Mouse (Mus musculus): ENCODE results near the gene Fblim1. TPM values are rescaled to one million over a fixed set of nuclear protein-coding genes. Genes with fewer than 3 reads are reported as not detected.

Gene Fblim1
- polyA plus RNA-seq, 1 experiment, result 9.3 TPM

GRCm38 (mm10) chr4:141616811-141617210 lies 10.9 kb upstream of the Fblim1 start:
- 76% methylated on average over 6 of the region's 6 CpGs for WGBS
- TF ChIP-seq CTCF (IDR thresholded peaks at IDR 0.05; ENCODE audit: control insufficient read depth, insufficient read depth, low read length) (no peak), POLR2A (IDR thresholded peaks at IDR 0.05; ENCODE audit: borderline replicate concordance, control insufficient read depth, low read depth, low read length) (no peak)
- Histone ChIP-seq H3K27ac (ENCODE audit: control insufficient read depth, insufficient read depth, low read depth, low read length, poor library complexity) (no peak overlapping the region), H3K4me3 (replicated peaks; ENCODE audit: control insufficient read depth, low read depth, low read length) (no peak overlapping the region), H3K4me1 (ENCODE audit: control insufficient read depth, insufficient read depth, low read length) (peaks cover 2% of the 10 kb centered on the region; the same call in 1 of the 2 replicates)

DNA sequence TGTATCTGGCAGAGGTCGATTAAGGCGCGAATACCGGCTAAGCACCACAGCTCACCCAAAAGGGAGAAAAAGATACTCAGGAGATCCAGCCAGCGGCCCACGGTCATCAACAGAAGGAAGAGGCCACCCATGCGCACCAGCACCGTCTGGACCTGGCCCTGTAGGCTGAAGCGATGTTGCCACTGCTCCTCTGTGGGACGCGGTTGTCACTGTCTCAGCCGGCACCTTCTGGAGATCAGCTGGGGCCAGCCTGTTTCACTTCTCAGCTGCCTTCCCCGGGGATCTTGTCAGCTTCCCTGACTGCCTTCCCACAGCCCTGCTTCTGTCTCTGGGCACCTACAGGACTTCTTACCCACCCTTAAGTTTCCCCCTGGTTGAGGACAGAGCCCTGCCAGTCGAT lies 9.1 kb upstream of the Fblim1 start:
- WGBS, result 83% methylated on average over 14 of the region's 14 CpGs
- TF ChIP-seq POLR2A (IDR thresholded peaks at IDR 0.05; ENCODE audit: borderline replicate concordance, control insufficient read depth, low read depth, low read length) (no peak), CTCF (IDR thresholded peaks at IDR 0.05; ENCODE audit: control insufficient read depth, insufficient read depth, low read length) (no peak)
- Histone ChIP-seq H3K27ac (ENCODE audit: control insufficient read depth, insufficient read depth, low read depth, low read length, poor library complexity) (no peak overlapping the region), H3K4me3 (replicated peaks; ENCODE audit: control insufficient read depth, low read depth, low read length) (no peak overlapping the region), H3K4me1 (ENCODE audit: control insufficient read depth, insufficient read depth, low read length) (peaks cover 2% of the 10 kb centered on the region; the same call in 1 of the 2 replicates)

DNA sequence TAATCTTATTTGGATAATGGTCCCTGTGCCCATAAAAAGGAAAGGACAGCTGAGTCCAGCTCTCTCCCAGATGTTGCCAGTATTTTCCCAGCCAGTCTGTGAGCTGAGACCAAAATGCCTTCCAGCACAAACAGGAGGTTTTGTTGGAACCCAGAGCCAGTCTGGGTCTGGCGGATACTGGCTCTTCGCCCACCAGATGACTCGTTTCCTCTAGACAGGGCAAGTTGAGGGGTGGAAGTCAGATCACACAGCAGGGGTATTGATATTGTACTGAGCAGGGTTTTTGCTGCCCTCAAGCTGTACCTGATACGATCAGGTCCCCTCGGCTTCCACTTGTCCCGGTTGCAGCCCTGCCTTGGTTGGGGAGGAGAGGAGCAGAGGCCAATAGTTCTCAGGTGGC lies 3.6 kb upstream of the Fblim1 start:
- no peak overlapping the region for H3K27ac ChIP-seq (ENCODE audit: control insufficient read depth, insufficient read depth, low read depth, low read length, poor library complexity)
- 45% methylated on average over 6 of the region's 6 CpGs for WGBS
- TF ChIP-seq CTCF (IDR thresholded peaks at IDR 0.05; ENCODE audit: control insufficient read depth, insufficient read depth, low read length) (no peak), POLR2A (IDR thresholded peaks at IDR 0.05; ENCODE audit: borderline replicate concordance, control insufficient read depth, low read depth, low read length) (no peak)
- H3K4me1 ChIP-seq (ENCODE audit: control insufficient read depth, insufficient read depth, low read length), result no peaks in the 10 kb centered on the region; the same call in 1 of the 2 replicates
- no peak overlapping the region for H3K4me3 ChIP-seq (replicated peaks; ENCODE audit: control insufficient read depth, low read depth, low read length)

DNA sequence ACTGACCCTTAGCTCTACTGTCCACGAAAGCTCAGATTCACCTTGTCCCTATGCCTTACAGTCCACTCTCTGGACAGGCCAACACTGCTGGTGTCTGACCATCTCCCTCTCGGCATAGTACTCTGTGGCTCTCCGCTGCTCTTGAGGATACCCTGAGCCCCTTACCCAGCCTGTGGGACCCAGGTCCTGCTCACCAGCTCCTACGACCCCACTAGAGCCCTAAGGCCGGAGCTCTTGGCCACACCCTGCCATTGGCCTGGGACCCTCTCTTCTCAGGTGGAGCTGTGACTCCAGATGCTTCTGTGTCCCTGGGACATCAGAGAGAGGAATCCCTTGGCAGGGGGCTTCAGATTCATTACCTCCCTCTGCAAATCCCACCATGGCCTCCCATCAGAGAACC lies 475 bp downstream of the Fblim1 start:
- Histone ChIP-seq H3K27ac (ENCODE audit: control insufficient read depth, insufficient read depth, low read depth, low read length, poor library complexity) (no peak overlapping the region; the same call in 1 of the 2 replicates), H3K4me1 (ENCODE audit: control insufficient read depth, insufficient read depth, low read length) (no peaks in the 10 kb centered on the region; the same call in 1 of the 2 replicates), H3K4me3 (replicated peaks; ENCODE audit: control insufficient read depth, low read depth, low read length) (no peak overlapping the region)
- TF ChIP-seq CTCF (IDR thresholded peaks at IDR 0.05; ENCODE audit: control insufficient read depth, insufficient read depth, low read length), result no peak
- TF ChIP-seq POLR2A (IDR thresholded peaks at IDR 0.05; ENCODE audit: borderline replicate concordance, control insufficient read depth, low read depth, low read length), result no peak
- 83% methylated on average over 5 of the region's 5 CpGs for WGBS

DNA sequence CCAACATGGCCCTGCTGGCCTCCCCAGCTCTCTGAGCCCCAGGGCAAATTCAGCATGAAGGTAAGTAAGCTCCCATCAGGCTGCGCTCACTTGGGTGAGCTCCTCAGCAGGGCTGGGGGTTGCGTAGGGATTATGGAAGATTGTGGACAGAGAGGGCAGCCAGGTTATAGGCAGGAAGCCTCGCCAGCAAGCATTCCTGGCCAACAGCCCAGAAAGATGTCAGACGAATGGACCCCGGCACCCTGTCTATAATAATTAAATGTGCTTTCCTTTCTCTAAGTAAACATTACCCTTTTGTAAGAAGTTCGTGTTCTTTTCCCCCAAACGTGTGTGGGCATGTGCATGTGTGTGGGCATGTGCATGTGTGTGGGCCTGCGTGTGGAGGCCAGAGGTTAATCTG lies 1.4 kb downstream of the Fblim1 start:
- H3K27ac ChIP-seq (ENCODE audit: control insufficient read depth, insufficient read depth, low read depth, low read length, poor library complexity), result no peak overlapping the region

GRCm38 (mm10) chr4:141603921-141604320 lies 2.0 kb downstream of the Fblim1 start:
- Histone ChIP-seq H3K27ac (ENCODE audit: control insufficient read depth, insufficient read depth, low read depth, low read length, poor library complexity) (no peak overlapping the region), H3K4me3 (replicated peaks; ENCODE audit: control insufficient read depth, low read depth, low read length) (no peak overlapping the region), H3K4me1 (ENCODE audit: control insufficient read depth, insufficient read depth, low read length) (no peaks in the 10 kb centered on the region; the same call in 1 of the 2 replicates)
- 71% methylated on average over 4 of the region's 4 CpGs for WGBS
- TF ChIP-seq POLR2A (IDR thresholded peaks at IDR 0.05; ENCODE audit: borderline replicate concordance, control insufficient read depth, low read depth, low read length), result no peak
- TF ChIP-seq CTCF (IDR thresholded peaks at IDR 0.05; ENCODE audit: control insufficient read depth, insufficient read depth, low read length), result no peak

More for the DNA sequence above, 1.4 kb downstream of the Fblim1 start:
- 74% methylated on average over 8 of the region's 8 CpGs for WGBS
- TF ChIP-seq CTCF (IDR thresholded peaks at IDR 0.05; ENCODE audit: control insufficient read depth, insufficient read depth, low read length), result no peak
- no peak for TF ChIP-seq POLR2A (IDR thresholded peaks at IDR 0.05; ENCODE audit: borderline replicate concordance, control insufficient read depth, low read depth, low read length)
- H3K4me1 ChIP-seq (ENCODE audit: control insufficient read depth, insufficient read depth, low read length), result no peaks in the 10 kb centered on the region; the same call in 1 of the 2 replicates
- no peak overlapping the region for H3K4me3 ChIP-seq (replicated peaks; ENCODE audit: control insufficient read depth, low read depth, low read length)

DNA sequence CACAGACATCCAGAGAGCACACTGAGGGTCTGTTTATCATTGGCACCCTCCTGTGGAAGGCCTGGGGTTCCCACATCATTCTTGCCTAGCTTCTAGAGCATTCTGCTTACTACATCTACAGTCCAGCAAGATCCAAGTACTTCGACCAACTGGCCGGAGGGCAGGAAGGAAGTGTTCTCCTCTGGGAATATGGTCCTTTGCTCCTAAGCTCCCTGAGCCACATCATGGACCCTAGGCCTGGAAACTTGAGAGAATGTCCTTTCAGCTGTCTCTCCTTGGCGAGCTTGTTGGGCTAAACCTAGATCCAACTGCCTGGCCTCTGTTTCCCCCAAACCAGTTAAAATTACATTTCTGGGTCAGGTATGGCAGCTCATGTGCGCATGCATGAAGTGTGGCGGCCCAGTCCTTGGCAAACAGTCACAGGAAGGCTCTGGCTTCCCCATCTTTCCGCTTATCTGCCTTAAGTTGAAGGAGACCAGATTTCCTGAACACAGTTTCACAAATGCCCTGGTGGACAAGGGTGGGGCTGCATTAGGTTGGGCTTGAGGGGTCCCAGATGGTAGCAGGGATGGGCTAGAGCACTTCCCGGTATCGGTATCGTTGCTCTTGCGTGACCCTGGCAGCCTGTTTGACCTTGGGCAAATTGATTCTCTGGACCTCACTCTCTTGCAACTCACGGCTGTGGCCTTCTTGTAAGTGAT lies 3.2 kb downstream of the Fblim1 start:
- Histone ChIP-seq H3K4me1 (ENCODE audit: control insufficient read depth, insufficient read depth, low read length) (no peaks in the 10 kb centered on the region; the same call in 1 of the 2 replicates), H3K4me3 (replicated peaks; ENCODE audit: control insufficient read depth, low read depth, low read length) (no peak overlapping the region), H3K27ac (ENCODE audit: control insufficient read depth, insufficient read depth, low read depth, low read length, poor library complexity) (no peak overlapping the region)
- TF ChIP-seq CTCF (IDR thresholded peaks at IDR 0.05; ENCODE audit: control insufficient read depth, insufficient read depth, low read length) (no peak), POLR2A (IDR thresholded peaks at IDR 0.05; ENCODE audit: borderline replicate concordance, control insufficient read depth, low read depth, low read length) (no peak)
- WGBS, result 54% methylated on average over 11 of the region's 11 CpGs

GRCm38 (mm10) chr4:141601148-141601862 lies 4.6 kb downstream of the Fblim1 start:
- no peaks in the 10 kb centered on the region; the same call in 1 of the 2 replicates for H3K4me1 ChIP-seq (ENCODE audit: control insufficient read depth, insufficient read depth, low read length)
- no peak overlapping the region for H3K4me3 ChIP-seq (replicated peaks; ENCODE audit: control insufficient read depth, low read depth, low read length)
- H3K27ac ChIP-seq (ENCODE audit: control insufficient read depth, insufficient read depth, low read depth, low read length, poor library complexity), result no peak overlapping the region
- 71% methylated on average over 12 of the region's 12 CpGs for WGBS
- no peak for TF ChIP-seq CTCF (IDR thresholded peaks at IDR 0.05; ENCODE audit: control insufficient read depth, insufficient read depth, low read length)
- no peak for TF ChIP-seq POLR2A (IDR thresholded peaks at IDR 0.05; ENCODE audit: borderline replicate concordance, control insufficient read depth, low read depth, low read length)

All from bone marrow, adult 2 months (tissue).